Mouse (Mus musculus): ENCODE results near the gene Ssh3. TPM values are rescaled to one million over a fixed set of nuclear protein-coding genes. Genes with fewer than 3 reads are reported as not detected.

The Ssh3 gene
- polyA plus RNA-seq (2016; fragmentation: Nextera tagmentation; extraction: Ambion mirVana) = 2.5 and 4.4 TPM in 2 replicates

GRCm38 (mm10) chr19:4268566-4269361, at the start of gene Ssh3:
Gene Ssh3, minus strand, starts transcription at chr19:4269180.
- peak within 1 kb of the TSS; percentile 47; the same call in 1 of the 2 replicates for H3K27ac ChIP-seq
- DNase-seq (ENCODE audit: low spot score) = peak; percentile 54
- peaks cover 13% of the 10 kb centered on the region for H3K4me1 ChIP-seq
- peak within 1 kb of the TSS; percentile 56 for H3K4me3 ChIP-seq
- no peaks in the 10 kb centered on the region for H3K36me3 ChIP-seq
- WGBS = 4% methylated on average over 46 of the region's 46 CpGs
- peaks cover 68% of the 10 kb centered on the region for H3K27me3 ChIP-seq (ENCODE audit: low read depth, poor library complexity, severe bottlenecking)
- H3K9me3 ChIP-seq (replicated peaks) = no peaks in the 10 kb centered on the region

GRCm38 (mm10) chr19:4317181-4317580, 48.2 kb upstream of the Ssh3 start:
- H3K4me3 ChIP-seq = no peak overlapping the region
- 92% methylated on average over 3 of the region's 3 CpGs for WGBS
- H3K9me3 ChIP-seq (replicated peaks) = no peaks in the 10 kb centered on the region
- H3K4me1 ChIP-seq = no peaks in the 10 kb centered on the region
- DNase-seq (ENCODE audit: low spot score) = no peak
- H3K27ac ChIP-seq = no peak overlapping the region
- peaks cover 79% of the 10 kb centered on the region for H3K36me3 ChIP-seq
- no peaks in the 10 kb centered on the region for H3K27me3 ChIP-seq (ENCODE audit: low read depth, poor library complexity, severe bottlenecking)

- Histone ChIP-seq H3K4me1 (no peaks in the 10 kb centered on the region), H3K27me3 (ENCODE audit: low read depth, poor library complexity, severe bottlenecking) (no peaks in the 10 kb centered on the region), H3K4me3 (no peak overlapping the region), H3K9me3 (replicated peaks) (no peaks in the 10 kb centered on the region), H3K36me3 (peaks cover 62% of the 10 kb centered on the region), H3K27ac (no peak overlapping the region)
- 76% methylated on average over 6 of the region's 6 CpGs for WGBS
- DNase-seq (ENCODE audit: low spot score) = peak; percentile 28
Observed at GRCm38 (mm10) chr19:4315223-4315944, 46.4 kb upstream of the Ssh3 start.

- peak; percentile 72 for DNase-seq (ENCODE audit: low spot score)
- Histone ChIP-seq H3K4me1 (peaks cover 13% of the 10 kb centered on the region), H3K9me3 (replicated peaks) (no peaks in the 10 kb centered on the region), H3K4me3 (no peak overlapping the region), H3K36me3 (peaks cover 12% of the 10 kb centered on the region), H3K27ac (no peak overlapping the region), H3K27me3 (ENCODE audit: low read depth, poor library complexity, severe bottlenecking) (no peaks in the 10 kb centered on the region)
Observed at GRCm38 (mm10) chr19:4309776-4310185, 40.8 kb upstream of the Ssh3 start.

- no peak for DNase-seq (ENCODE audit: low spot score)
- Histone ChIP-seq H3K27me3 (ENCODE audit: low read depth, poor library complexity, severe bottlenecking) (no peaks in the 10 kb centered on the region), H3K9me3 (replicated peaks) (no peaks in the 10 kb centered on the region), H3K36me3 (peaks cover 10% of the 10 kb centered on the region), H3K4me1 (peaks cover 18% of the 10 kb centered on the region), H3K4me3 (no peak overlapping the region), H3K27ac (no peak overlapping the region)
- WGBS = 95% methylated on average over 4 of the region's 4 CpGs
Observed at GRCm38 (mm10) chr19:4309302-4309701, 40.3 kb upstream of the Ssh3 start.

- no peaks in the 10 kb centered on the region for H3K36me3 ChIP-seq
- H3K27me3 ChIP-seq (ENCODE audit: low read depth, poor library complexity, severe bottlenecking) = no peaks in the 10 kb centered on the region
- H3K4me3 ChIP-seq = peak within 1 kb of the TSS; percentile 89
- peak; percentile 91 for DNase-seq (ENCODE audit: low spot score)
- peak within 1 kb of the TSS; percentile 93 for H3K27ac ChIP-seq
- no peaks in the 10 kb centered on the region for H3K9me3 ChIP-seq (replicated peaks)
- WGBS = 13% methylated on average over 42 of the region's 46 CpGs
- H3K4me1 ChIP-seq = peaks cover 49% of the 10 kb centered on the region
Observed at GRCm38 (mm10) chr19:4306190-4306577, 37.2 kb upstream of the Ssh3 start, which contains the start of gene Grk2. Gene Grk2, minus strand, starts transcription at chr19:4306222.

- no peaks in the 10 kb centered on the region for H3K9me3 ChIP-seq (replicated peaks)
- H3K27ac ChIP-seq = peak overlapping the region; percentile 93
- H3K36me3 ChIP-seq = no peaks in the 10 kb centered on the region
- peak overlapping the region; percentile 89 for H3K4me3 ChIP-seq
- WGBS = 3% methylated on average over 68 of the region's 68 CpGs
- peak; percentile 76 for DNase-seq (ENCODE audit: low spot score)
- no peaks in the 10 kb centered on the region for H3K27me3 ChIP-seq (ENCODE audit: low read depth, poor library complexity, severe bottlenecking)
- peaks cover 55% of the 10 kb centered on the region for H3K4me1 ChIP-seq
Observed at GRCm38 (mm10) chr19:4305491-4306189, 36.7 kb upstream of the Ssh3 start.

- peak overlapping the region; percentile 93; the same call in 1 of the 2 replicates for H3K27ac ChIP-seq
- peak overlapping the region; percentile 89 for H3K4me3 ChIP-seq
- no peaks in the 10 kb centered on the region for H3K9me3 ChIP-seq (replicated peaks)
- 58% methylated on average over 4 of the region's 4 CpGs for WGBS
- no peak for DNase-seq (ENCODE audit: low spot score)
- peaks cover 62% of the 10 kb centered on the region for H3K4me1 ChIP-seq
- 0 out of 2 replicates have a peak, but pooled peaks cover 3% of the 10 kb centered on the region for H3K36me3 ChIP-seq
- H3K27me3 ChIP-seq (ENCODE audit: low read depth, poor library complexity, severe bottlenecking) = no peaks in the 10 kb centered on the region
Observed at GRCm38 (mm10) chr19:4304871-4305321, 35.9 kb upstream of the Ssh3 start.

- H3K36me3 ChIP-seq = 0 out of 2 replicates have a peak, but pooled peaks cover 3% of the 10 kb centered on the region
- H3K27me3 ChIP-seq (ENCODE audit: low read depth, poor library complexity, severe bottlenecking) = no peaks in the 10 kb centered on the region
- H3K4me3 ChIP-seq = peak overlapping the region; percentile 89
- peak overlapping the region; percentile 20; the same call in 1 of the 2 replicates for H3K27ac ChIP-seq
- H3K4me1 ChIP-seq = peaks cover 68% of the 10 kb centered on the region
- 82% methylated on average over 5 of the region's 5 CpGs for WGBS
- no peak for DNase-seq (ENCODE audit: low spot score)
- no peaks in the 10 kb centered on the region for H3K9me3 ChIP-seq (replicated peaks)
Observed at GRCm38 (mm10) chr19:4304251-4304821, 35.4 kb upstream of the Ssh3 start.

- Histone ChIP-seq H3K27ac (no peak overlapping the region), H3K27me3 (ENCODE audit: low read depth, poor library complexity, severe bottlenecking) (no peaks in the 10 kb centered on the region), H3K9me3 (replicated peaks) (no peaks in the 10 kb centered on the region), H3K4me3 (no peak overlapping the region), H3K4me1 (peaks cover 72% of the 10 kb centered on the region), H3K36me3 (0 out of 2 replicates have a peak, but pooled peaks cover 3% of the 10 kb centered on the region)
- 91% methylated on average over 5 of the region's 5 CpGs for WGBS
- DNase-seq (ENCODE audit: low spot score) = no peak
Observed at GRCm38 (mm10) chr19:4303640-4303995, 34.6 kb upstream of the Ssh3 start.

- Histone ChIP-seq H3K27me3 (ENCODE audit: low read depth, poor library complexity, severe bottlenecking) (no peaks in the 10 kb centered on the region), H3K36me3 (peaks cover 7% of the 10 kb centered on the region), H3K4me1 (peaks cover 72% of the 10 kb centered on the region), H3K27ac (peak overlapping the region; percentile 74; the same call in 1 of the 2 replicates), H3K4me3 (peak overlapping the region; percentile 34), H3K9me3 (replicated peaks) (no peaks in the 10 kb centered on the region)
- no peak for DNase-seq (ENCODE audit: low spot score)
- 71% methylated on average over 7 of the region's 7 CpGs for WGBS
Observed at GRCm38 (mm10) chr19:4302936-4303639, 34.1 kb upstream of the Ssh3 start.

Data from limb, embryonic 10.5 days (tissue).